9 mouse cellular contexts compared by ENCODE assay signal in genomic region chr7:102066363-102066762, GRCm38 (mm10). TPM values are rescaled to one million over a fixed set of nuclear protein-coding genes. Genes with fewer than 3 reads are reported as not detected.
DNase-seq lines count a peak whose midpoint lies in the region; ATAC-seq and TF ChIP-seq lines count a peak whose summit lies in the region.
"Had no signal": no experiment of that assay in that cellular context is flagged by ENCODE, and none has a peak within 500 bp of the region (broad histone marks: within the 10 kb centered on the region; RNA-seq: fewer than 3 reads in every experiment).

No protein-coding gene starts in this region.

- WGBS in kidney, embryonic 14.5 days, result 68% methylated on average over 6 of the region's 6 CpGs
- WGBS in bone marrow, adult 2 months, result 54% methylated on average over 6 of the region's 6 CpGs
- 81% methylated on average over 6 of the region's 6 CpGs for WGBS in hindbrain, embryonic 15.5 days
- WGBS in midbrain, embryonic 14.5 days, result 82% methylated on average over 6 of the region's 6 CpGs
- 58% methylated on average over 6 of the region's 6 CpGs for WGBS in cerebellum, adult 2 months

- no peak for TF ChIP-seq POLR2A in bone marrow, adult 2 months (IDR thresholded peaks at IDR 0.05; ENCODE audit: borderline replicate concordance, control insufficient read depth, low read depth, low read length)
- TF ChIP-seq POLR2A in cerebellum, adult 2 months (IDR thresholded peaks at IDR 0.05; ENCODE audit: borderline replicate concordance, insufficient read depth, low read length), result no peak

- H3K9ac ChIP-seq in kidney, embryonic 14.5 days (ENCODE audit: low read depth, low read length), result peak overlapping the region; percentile 79
- 0 out of 2 replicates have a peak overlapping the region, but pooled peaks have one; percentile 75 for H3K9ac ChIP-seq in hindbrain, embryonic 15.5 days
- peak overlapping the region; percentile 50; the same call in 1 of the 2 replicates for H3K9ac ChIP-seq in midbrain, embryonic 14.5 days (replicated peaks; ENCODE audit: low read length)

- H3K27ac ChIP-seq in kidney, embryonic 14.5 days (ENCODE audit: low read depth, low read length), result 0 out of 2 replicates have a peak overlapping the region, but pooled peaks have one; percentile 65
- H3K27ac ChIP-seq in bone marrow, adult 2 months (ENCODE audit: control insufficient read depth, insufficient read depth, low read depth, low read length, poor library complexity), result no peak overlapping the region
- no peak overlapping the region for H3K27ac ChIP-seq in hindbrain, embryonic 15.5 days (replicated peaks)
- no peak overlapping the region for H3K27ac ChIP-seq in midbrain, embryonic 14.5 days (replicated peaks; ENCODE audit: low read depth, low read length)
- no peak overlapping the region for H3K27ac ChIP-seq in cerebellum, adult 2 months (ENCODE audit: insufficient read depth, low read length)

- H3K27me3 ChIP-seq in kidney, embryonic 14.5 days (ENCODE audit: control insufficient read depth, insufficient read depth, low read length), result no peaks in the 10 kb centered on the region
- H3K27me3 ChIP-seq in hindbrain, embryonic 15.5 days, result no peaks in the 10 kb centered on the region
- no peaks in the 10 kb centered on the region for H3K27me3 ChIP-seq in midbrain, embryonic 14.5 days (ENCODE audit: control insufficient read depth, insufficient read depth, low read length)
- H3K27me3 ChIP-seq in cerebellum, adult 2 months (ENCODE audit: control insufficient read depth, insufficient read depth, low read length), result no peaks in the 10 kb centered on the region

- peaks cover 10% of the 10 kb centered on the region; the same call in 1 of the 2 replicates for H3K4me1 ChIP-seq in kidney, embryonic 14.5 days (ENCODE audit: control insufficient read depth, insufficient read depth, low read length)
- no peaks in the 10 kb centered on the region; the same call in 1 of the 2 replicates for H3K4me1 ChIP-seq in bone marrow, adult 2 months (ENCODE audit: control insufficient read depth, insufficient read depth, low read length)
- peaks cover 35% of the 10 kb centered on the region for H3K4me1 ChIP-seq in hindbrain, embryonic 15.5 days (replicated peaks)
- peaks cover 15% of the 10 kb centered on the region for H3K4me1 ChIP-seq in midbrain, embryonic 14.5 days (ENCODE audit: control insufficient read depth, insufficient read depth, low read length)
- no peaks in the 10 kb centered on the region; the same call in 1 of the 2 replicates for H3K4me1 ChIP-seq in cerebellum, adult 2 months (ENCODE audit: control insufficient read depth, insufficient read depth, low read length)

- ATAC-seq in kidney, embryonic 14.5 days (ENCODE audit: low FRiP score, low TSS enrichment), result no peak
- ATAC-seq in hindbrain, embryonic 15.5 days (ENCODE audit: low FRiP score, low read depth), result no peak
- no peak for ATAC-seq in midbrain, embryonic 14.5 days (ENCODE audit: low FRiP score, low TSS enrichment)

- DNase-seq in kidney, adult 9 months, result no peak
- DNase-seq in midbrain, embryonic 14.5 days, result no peak
- no peak for DNase-seq in thymus, adult 18-20 months
- DNase-seq in cerebellum, adult 2 months, result no peak
- DNase-seq in retina, postnatal 1 day, result no peak
- DNase-seq: gastrocnemius, postnatal 36 days had no signal

- H3K36me3 ChIP-seq in kidney, embryonic 14.5 days (ENCODE audit: control insufficient read depth, insufficient read depth, low read length), result peaks cover 16% of the 10 kb centered on the region; the same call in 1 of the 2 replicates
- H3K36me3 ChIP-seq in hindbrain, embryonic 15.5 days, result peaks cover 3% of the 10 kb centered on the region; the same call in 1 of the 2 replicates
- H3K36me3 ChIP-seq in midbrain, embryonic 14.5 days (ENCODE audit: control insufficient read depth, insufficient read depth, low read length), result peaks cover 3% of the 10 kb centered on the region

- no peaks in the 10 kb centered on the region for H3K9me3 ChIP-seq in kidney, embryonic 14.5 days (ENCODE audit: control insufficient read depth, low read length)
- no peaks in the 10 kb centered on the region for H3K9me3 ChIP-seq in hindbrain, embryonic 15.5 days
- H3K9me3 ChIP-seq in midbrain, embryonic 14.5 days (ENCODE audit: control insufficient read depth, low read length), result no peaks in the 10 kb centered on the region

- no peak for TF ChIP-seq CTCF in bone marrow, adult 2 months (IDR thresholded peaks at IDR 0.05; ENCODE audit: control insufficient read depth, insufficient read depth, low read length)
- TF ChIP-seq CTCF in cerebellum, adult 2 months (IDR thresholded peaks at IDR 0.05; ENCODE audit: borderline replicate concordance, insufficient read depth, low read depth, low read length), result no peak

- peak overlapping the region; percentile 57 for H3K4me2 ChIP-seq in kidney, embryonic 14.5 days (replicated peaks; ENCODE audit: low read depth, low read length)
- H3K4me2 ChIP-seq in hindbrain, embryonic 15.5 days, result peak overlapping the region; percentile 65
- H3K4me2 ChIP-seq in midbrain, embryonic 14.5 days (ENCODE audit: low read length), result peak overlapping the region; percentile 75

- H3K4me3 ChIP-seq in kidney, embryonic 14.5 days (ENCODE audit: low read length), result peak overlapping the region; percentile 84
- peak overlapping the region; percentile 78 for H3K4me3 ChIP-seq in bone marrow, adult 2 months (replicated peaks; ENCODE audit: control insufficient read depth, low read depth, low read length)
- peak overlapping the region; percentile 72 for H3K4me3 ChIP-seq in hindbrain, embryonic 15.5 days
- H3K4me3 ChIP-seq in midbrain, embryonic 14.5 days (replicated peaks; ENCODE audit: low read depth, low read length), result peak overlapping the region; percentile 62
- H3K4me3 ChIP-seq in cerebellum, adult 2 months (replicated peaks; ENCODE audit: insufficient read depth, low read depth, low read length), result no peak overlapping the region

RNA-seq across cellular contexts. Expression of gene Xntrpc, which starts 0.8 kb away (rescaled TPM):
- 1.5 and 1.6 TPM in 2 replicates for polyA plus RNA-seq in kidney, embryonic 14.5 days (2014; fragmentation: Nextera tagmentation; extraction: Ambion mirVana)
- polyA plus RNA-seq in bone marrow, adult 2 months (2011; ENCODE audit: insufficient read depth, insufficient read length, low replicate concordance, missing spikeins), result 1.0 and 3.2 TPM in 2 replicates
- 0.51 and 0.99 TPM in 2 replicates for polyA plus RNA-seq in hindbrain, embryonic 15.5 days (2015; fragmentation: Nextera tagmentation; extraction: Ambion mirVana)
- polyA plus RNA-seq in midbrain, embryonic 14.5 days (2014; fragmentation: Nextera tagmentation; extraction: Ambion mirVana), result 1.3 and 1.5 TPM in 2 replicates
- polyA plus RNA-seq in cerebellum, adult 2 months (2012; rRNA removed), result 3.8 and 4.7 TPM in 2 replicates

RNA-seq across cellular contexts. Expression of gene Xndc1, which starts 1.1 kb away (rescaled TPM):
- 25.4 and 27.1 TPM in 2 replicates for polyA plus RNA-seq in kidney, embryonic 14.5 days (2014; fragmentation: Nextera tagmentation; extraction: Ambion mirVana)
- polyA plus RNA-seq in bone marrow, adult 2 months (2011; ENCODE audit: insufficient read depth, insufficient read length, low replicate concordance, missing spikeins), result 33.8 and 35.5 TPM in 2 replicates
- polyA plus RNA-seq in hindbrain, embryonic 15.5 days (2015; fragmentation: Nextera tagmentation; extraction: Ambion mirVana), result 26.7 and 28.1 TPM in 2 replicates
- polyA plus RNA-seq in midbrain, embryonic 14.5 days (2014; fragmentation: Nextera tagmentation; extraction: Ambion mirVana), result 21.0 and 24.3 TPM in 2 replicates
- polyA plus RNA-seq in cerebellum, adult 2 months (2012; rRNA removed), result 48.8 and 48.9 TPM in 2 replicates

RNA-seq across cellular contexts. Expression of gene Rnf121, which starts 1.1 kb away (rescaled TPM):
- 22.3 and 28.8 TPM in 2 replicates for polyA plus RNA-seq in kidney, embryonic 14.5 days (2014; fragmentation: Nextera tagmentation; extraction: Ambion mirVana)
- polyA plus RNA-seq in bone marrow, adult 2 months (2011; ENCODE audit: insufficient read depth, insufficient read length, low replicate concordance, missing spikeins), result 10.0 and 12.9 TPM in 2 replicates
- 34.5 and 35.5 TPM in 2 replicates for polyA plus RNA-seq in hindbrain, embryonic 15.5 days (2015; fragmentation: Nextera tagmentation; extraction: Ambion mirVana)
- 30.7 and 31.1 TPM in 2 replicates for polyA plus RNA-seq in midbrain, embryonic 14.5 days (2014; fragmentation: Nextera tagmentation; extraction: Ambion mirVana)
- 65.3 and 66.6 TPM in 2 replicates for polyA plus RNA-seq in cerebellum, adult 2 months (2012; rRNA removed)

RNA-seq across cellular contexts. Expression of gene Trpc2, which starts 16.6 kb away (rescaled TPM):
- polyA plus RNA-seq in kidney, embryonic 14.5 days (2014; fragmentation: Nextera tagmentation; extraction: Ambion mirVana), result not detected in 2 replicates
- polyA plus RNA-seq in bone marrow, adult 2 months (2011; ENCODE audit: insufficient read depth, insufficient read length, low replicate concordance, missing spikeins), result not detected in 2 replicates
- 0.81 TPM in 1 of 2 replicates, not detected in the other for polyA plus RNA-seq in hindbrain, embryonic 15.5 days (2015; fragmentation: Nextera tagmentation; extraction: Ambion mirVana)
- polyA plus RNA-seq in midbrain, embryonic 14.5 days (2014; fragmentation: Nextera tagmentation; extraction: Ambion mirVana), result 0.16 TPM in 1 of 2 replicates, not detected in the other
- 0.39 and 1.6 TPM in 2 replicates for polyA plus RNA-seq in cerebellum, adult 2 months (2012; rRNA removed)

RNA-seq across cellular contexts. Expression of gene Art1, which starts 35.2 kb away (rescaled TPM):
- polyA plus RNA-seq in kidney, embryonic 14.5 days (2014; fragmentation: Nextera tagmentation; extraction: Ambion mirVana), result 0.88 and 1.2 TPM in 2 replicates
- not detected in 2 replicates for polyA plus RNA-seq in bone marrow, adult 2 months (2011; ENCODE audit: insufficient read depth, insufficient read length, low replicate concordance, missing spikeins)
- polyA plus RNA-seq in hindbrain, embryonic 15.5 days (2015; fragmentation: Nextera tagmentation; extraction: Ambion mirVana), result 0.41 and 0.44 TPM in 2 replicates
- 0.39 TPM in 1 of 2 replicates, not detected in the other for polyA plus RNA-seq in midbrain, embryonic 14.5 days (2014; fragmentation: Nextera tagmentation; extraction: Ambion mirVana)
- polyA plus RNA-seq in cerebellum, adult 2 months (2012; rRNA removed), result not detected in 2 replicates
